Mouse (Mus musculus) right cerebral cortex, postnatal 36 days (tissue): Measurements from ENCODE around the gene Cog1.

Experiments used
- DNase-seq, 2 experiments: peaks; one replicate each; pipeline ENCODE4 v3.0.0; 2022; ENCODE audit warnings: low spot score in 2 of 2, mixed read lengths in 1 of 2

Gene Cog1

GRCm38 (mm10) chr11:113666648-113667047 lies 17.7 kb downstream of the Cog1 start:
- DNase-seq, result no peak

GRCm38 (mm10) chr11:113667122-113667521 lies 18.2 kb downstream of the Cog1 start:
- DNase-seq, result no peak

- no peak for DNase-seq
These were observed 18.7 kb downstream of the Cog1 start for GRCm38 (mm10) chr11:113667704-113668103.

DNA sequence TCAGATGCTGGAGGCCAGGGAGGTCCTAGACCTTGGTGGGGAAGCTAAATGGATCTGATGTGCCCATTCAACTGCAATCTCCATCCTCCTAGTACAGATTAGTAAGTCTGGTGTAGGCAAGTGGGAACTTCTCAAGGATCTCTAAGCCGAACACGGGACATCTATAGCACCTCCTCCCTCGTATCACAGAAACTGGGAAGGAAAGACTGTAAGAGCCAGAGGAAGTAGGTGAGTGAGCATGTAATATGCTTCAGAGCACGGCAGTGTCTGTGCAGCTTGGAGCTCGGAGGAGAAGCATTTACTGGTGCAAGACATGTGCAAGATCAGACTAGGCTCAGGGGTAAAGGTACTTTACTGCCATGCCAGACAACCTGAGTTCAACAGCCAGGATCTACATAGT lies 19.9 kb downstream of the Cog1 start:
- no peak for DNase-seq

- no peak for DNase-seq
These were observed 20.7 kb downstream of the Cog1 start for GRCm38 (mm10) chr11:113669711-113670110.

GRCm38 (mm10) chr11:113673614-113674013 lies 24.6 kb downstream of the Cog1 start:
- no peak for DNase-seq

DNA sequence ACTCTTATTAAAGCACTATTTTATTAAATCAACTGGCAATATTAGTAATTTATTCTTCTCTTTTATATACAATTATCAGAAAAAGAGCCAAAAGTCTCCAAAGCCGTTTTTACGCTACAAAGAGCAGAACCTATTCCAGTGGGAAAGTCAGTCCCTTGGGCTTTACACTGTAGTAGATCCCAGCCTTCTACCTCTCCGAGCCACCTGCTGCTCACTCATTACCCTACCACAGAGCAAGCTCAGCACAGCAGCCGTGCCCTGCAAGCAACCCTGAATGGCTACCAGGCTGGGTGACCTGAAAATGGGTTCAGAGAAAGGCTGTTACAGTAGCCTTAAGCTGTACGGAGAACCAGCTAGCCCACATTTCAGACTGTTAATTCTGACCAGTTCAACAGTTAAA lies 25.6 kb downstream of the Cog1 start:
- no peak for DNase-seq

DNA sequence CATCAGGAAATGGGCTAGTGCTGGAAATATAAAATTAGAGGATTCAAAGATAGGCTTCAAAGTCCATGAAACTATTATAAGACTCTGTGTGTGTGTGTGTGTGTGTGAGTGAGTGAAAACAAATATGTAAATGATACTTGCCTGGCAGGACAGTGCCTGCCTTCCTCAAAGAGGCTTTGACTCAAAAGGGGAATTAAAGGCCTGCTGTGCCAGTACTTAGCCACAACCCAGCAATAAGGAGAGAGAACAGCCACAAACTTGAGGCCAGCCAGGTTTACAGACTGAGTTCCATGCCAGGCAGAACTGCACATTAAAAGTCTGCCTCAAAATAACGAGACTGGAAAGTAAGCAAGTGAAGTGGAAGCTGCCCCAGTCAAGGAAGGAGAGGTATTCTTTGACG lies 27.9 kb downstream of the Cog1 start:
- no peak for DNase-seq

GRCm38 (mm10) chr11:113677378-113677777 lies 28.4 kb downstream of the Cog1 start:
- DNase-seq, result no peak

DNA sequence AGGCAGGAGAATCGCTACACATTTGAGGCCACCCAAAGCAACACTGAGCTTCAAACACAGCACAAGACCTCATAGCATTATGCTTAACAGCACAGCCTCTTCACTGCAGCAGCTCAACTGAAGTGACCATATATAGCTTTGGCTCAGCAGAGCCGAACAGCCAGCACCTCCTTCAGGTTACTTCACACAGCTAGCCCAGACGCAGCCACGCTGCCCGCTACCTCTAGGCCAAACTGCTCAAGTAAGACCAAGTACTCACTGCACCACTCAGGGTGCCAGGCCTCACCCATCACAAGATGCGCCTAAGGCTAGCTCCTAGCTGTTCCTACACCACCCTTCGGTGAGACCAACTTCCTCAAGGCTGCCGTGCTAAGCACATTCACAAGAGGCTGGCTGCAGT lies 29.4 kb downstream of the Cog1 start:
- DNase-seq, result no peak

DNA sequence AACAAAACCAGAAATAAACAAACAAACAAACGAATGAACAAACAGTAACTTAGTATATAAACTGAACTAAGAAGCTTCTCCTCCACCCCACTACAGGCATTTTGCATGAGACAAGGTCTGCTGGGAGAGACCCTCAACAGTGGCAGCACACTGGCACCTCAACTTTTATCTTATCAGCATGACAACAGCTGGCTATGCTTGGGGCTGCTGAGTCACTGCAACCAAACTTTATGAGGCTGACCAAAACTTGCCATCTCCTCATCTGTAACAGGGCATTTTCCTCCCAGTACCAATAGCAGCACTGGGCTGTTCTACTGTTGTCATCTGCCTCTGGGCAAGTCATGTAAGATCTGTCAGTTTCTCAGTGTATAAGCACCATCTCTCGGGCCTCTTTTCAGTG lies 32.0 kb downstream of the Cog1 start:
- DNase-seq, result no peak

GRCm38 (mm10) chr11:113681979-113682378 lies 33.0 kb downstream of the Cog1 start:
- no peak for DNase-seq

- DNase-seq, result peak in 1 of 2 experiments; percentile 15
These were observed 34.1 kb downstream of the Cog1 start for GRCm38 (mm10) chr11:113682897-113683626.

- no peak for DNase-seq
These were observed 34.6 kb downstream of the Cog1 start for GRCm38 (mm10) chr11:113683627-113683956.

DNA sequence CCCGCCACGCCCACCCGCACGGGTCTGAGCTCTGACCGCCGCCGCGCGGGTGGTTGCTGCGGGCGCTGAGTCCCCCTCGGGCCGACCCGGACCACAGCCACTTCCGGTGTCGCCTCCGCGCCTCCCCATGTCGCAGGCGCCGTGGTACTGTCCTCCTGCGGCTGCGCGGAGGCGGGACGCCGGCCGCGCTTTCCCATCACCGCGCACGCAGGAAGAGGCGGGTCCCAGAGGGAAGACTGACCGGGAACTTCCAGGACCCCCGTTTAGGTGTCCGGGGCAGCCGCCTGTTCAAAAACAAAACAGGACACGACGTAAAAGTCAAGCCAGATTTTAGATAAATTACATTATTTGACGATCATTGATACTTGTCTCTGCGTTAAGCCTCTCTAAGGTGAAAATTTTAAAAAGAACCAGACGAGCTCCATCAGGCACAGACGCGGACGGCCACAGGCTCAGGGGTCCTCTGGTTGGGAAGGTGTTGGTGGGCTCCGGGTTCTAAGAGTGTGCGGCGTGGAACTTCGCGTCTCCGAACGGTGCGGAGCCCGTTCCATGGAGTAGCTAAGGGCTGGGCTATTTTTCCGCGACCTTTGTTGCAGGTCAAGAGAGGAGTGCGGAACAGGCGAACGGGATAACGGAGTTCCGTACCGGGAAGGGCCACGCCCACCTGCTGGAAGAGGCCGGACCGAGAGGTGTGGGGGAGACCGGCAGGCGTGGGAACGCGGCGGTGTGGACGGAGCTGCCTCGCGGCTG lies 35.2 kb downstream of the Cog1 start, which contains the start of the genes Fam104a and D11Wsu47e:
TSS of gene Fam104a (minus strand) at position 199 of the 750 bp plus-strand sequence.
TSS of gene D11Wsu47e (plus strand) at position 456 of the 750 bp plus-strand sequence.
- peak; percentile 93 to 94 for DNase-seq

- DNase-seq, result no peak
These were observed 35.9 kb downstream of the Cog1 start for GRCm38 (mm10) chr11:113684707-113685426.

GRCm38 (mm10) chr11:113687031-113687430 lies 38.1 kb downstream of the Cog1 start:
- no peak for DNase-seq

DNA sequence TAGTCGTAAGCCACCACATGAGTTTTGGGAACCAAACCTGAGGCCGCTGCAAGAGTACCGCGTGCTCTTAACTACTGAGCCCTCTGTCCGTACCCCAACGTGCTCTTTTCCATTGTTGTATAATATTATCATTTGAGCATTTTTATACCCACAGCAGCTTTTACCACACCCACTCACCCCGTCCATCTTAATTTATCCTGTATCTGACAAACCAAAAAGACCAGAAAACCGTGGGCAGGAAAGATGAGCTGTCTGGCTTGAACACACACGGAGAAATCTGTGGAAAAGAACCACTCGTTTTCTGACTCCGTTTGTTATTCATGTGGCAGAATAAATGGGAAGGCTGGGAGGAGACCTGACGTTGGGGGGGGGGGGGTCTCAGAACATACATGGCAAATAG lies 41.5 kb downstream of the Cog1 start:
- DNase-seq, result peak in 1 of 2 experiments; percentile 36

GRCm38 (mm10) chr11:113691318-113691717 lies 42.3 kb downstream of the Cog1 start:
- no peak for DNase-seq

GRCm38 (mm10) chr11:113691851-113692250 lies 42.9 kb downstream of the Cog1 start:
- no peak for DNase-seq

- no peak for DNase-seq
These were observed 48.6 kb downstream of the Cog1 start for GRCm38 (mm10) chr11:113697571-113697970.

- DNase-seq, result no peak
These were observed 49.1 kb downstream of the Cog1 start for GRCm38 (mm10) chr11:113698013-113698545.
